Mouse (Mus musculus) liver, embryonic 14.5 days (tissue): ENCODE measurements at regions not wholly inside any gene's neighbourhood (a gene's known extent, or its start where the extent isn't known, plus 50 kb on each side); places are given as distances from the start of the nearest gene placed in this dataset.

Experiments used
- CTCF ChIP-seq: IDR thresholded peaks from 2 replicates; pipeline ENCODE4 v1.5.1; 2016; ENCODE audit warnings: antibody characterized with exemption, low read depth, control low read depth
- EP300 ChIP-seq: IDR thresholded peaks from 2 replicates; pipeline ENCODE4 v1.6.1; 2016; ENCODE audit warnings: antibody characterized with exemption, low read depth

- TF ChIP-seq CTCF = no peak
- no peak for TF ChIP-seq EP300
These were observed 83.8 kb downstream of the Ier5 start for GRCm38 (mm10) chr1:155015669-155016068.
